Mouse (Mus musculus) neural tube, embryonic 14.5 days (tissue): ENCODE data around the gene Rgma. TPM values are rescaled to one million over a fixed set of nuclear protein-coding genes. Genes with fewer than 3 reads are reported as not detected.

Experiments used
- ATAC-seq: fragments of 200-750 bp; cut with Nextera tagmentation; 2 replicates; pipeline ENCODE4 v1.8.0; 2017; ENCODE audit warnings: low read depth, mild to moderate bottlenecking, moderate TSS enrichment, moderate library complexity
- H3K27ac ChIP-seq: fragments of 300-500 bp; sonication (generic); 2 replicates; pipeline ENCODE4 v1.5.1; 2014; ENCODE audit warnings: low read depth, mild to moderate bottlenecking, control low read depth, low read length, moderate library complexity, mixed read lengths
- H3K27me3 ChIP-seq: fragments of 300-500 bp; sonication (generic); 2 replicates; pipeline ENCODE4 v1.6.1; 2014; ENCODE audit warnings: low read length; ENCODE audit not compliant: control insufficient read depth, insufficient read depth
- H3K36me3 ChIP-seq: fragments of 300-500 bp; sonication (generic); 2 replicates; pipeline ENCODE4 v1.6.1; 2014; ENCODE audit warnings: low read length, mixed read lengths; ENCODE audit not compliant: control insufficient read depth, insufficient read depth
- H3K4me1 ChIP-seq: fragments of 300-500 bp; sonication (generic); 2 replicates; pipeline ENCODE4 v1.6.1; 2014; ENCODE audit warnings: low read length; ENCODE audit not compliant: control insufficient read depth, insufficient read depth
- H3K4me2 ChIP-seq: fragments of 300-500 bp; sonication (generic); 2 replicates; pipeline ENCODE4 v1.6.1; 2014; ENCODE audit warnings: mild to moderate bottlenecking, low read depth, low read length, control low read depth
- H3K4me3 ChIP-seq: fragments of 300-500 bp; sonication (generic); 2 replicates; pipeline ENCODE4 v1.5.1; 2014; ENCODE audit warnings: low read depth, low read length, control low read depth, mixed read lengths
- H3K9ac ChIP-seq: fragments of 300-500 bp; sonication (generic); replicated peaks from 2 replicates; pipeline ENCODE4 v1.6.1; 2014; ENCODE audit warnings: low read depth, mild to moderate bottlenecking, control low read depth, low read length, mixed read lengths
- H3K9me3 ChIP-seq: fragments of 300-500 bp; sonication (generic); 2 replicates; pipeline ENCODE4 v1.6.1; 2016; ENCODE audit warnings: low read length; ENCODE audit not compliant: control insufficient read depth
- WGBS: fragments of 180-500 bp; shearing (Covaris S2); extraction: QIAGEN DNeasy Blood & Tissue Kit; methylation state at CpG from one replicate; pipeline ENCODE4 v1.1.7; 2014; 5-methylcytosine and 5-hydroxymethylcytosine counted together
- polyA plus RNA-seq: library from polyadenylated mRNA; unstranded; fragments of >200 nt; fragmentation: Nextera tagmentation; extraction: Ambion mirVana; gene quantifications from 2 replicates; pipeline ENCODE4 v1.2.1, GENCODE M21; 2014

Rgma gene
- polyA plus RNA-seq, 1 experiment from 2014 or later: 58.4 TPM

GRCm38 (mm10) chr7:73426752-73427386 is 51.6 kb downstream of the Rgma start:
- Histone ChIP-seq H3K27me3 (no peaks in the 10 kb centered on the region), H3K27ac (no peak overlapping the region), H3K4me2 (no peak overlapping the region), H3K9me3 (no peaks in the 10 kb centered on the region), H3K4me3 (no peak overlapping the region), H3K4me1 (no peaks in the 10 kb centered on the region), H3K36me3 (peaks cover 20% of the 10 kb centered on the region), H3K9ac (no peak overlapping the region)
- no peak for ATAC-seq
- WGBS: 86% methylated on average over 8 of the region's 8 CpGs

DNA sequence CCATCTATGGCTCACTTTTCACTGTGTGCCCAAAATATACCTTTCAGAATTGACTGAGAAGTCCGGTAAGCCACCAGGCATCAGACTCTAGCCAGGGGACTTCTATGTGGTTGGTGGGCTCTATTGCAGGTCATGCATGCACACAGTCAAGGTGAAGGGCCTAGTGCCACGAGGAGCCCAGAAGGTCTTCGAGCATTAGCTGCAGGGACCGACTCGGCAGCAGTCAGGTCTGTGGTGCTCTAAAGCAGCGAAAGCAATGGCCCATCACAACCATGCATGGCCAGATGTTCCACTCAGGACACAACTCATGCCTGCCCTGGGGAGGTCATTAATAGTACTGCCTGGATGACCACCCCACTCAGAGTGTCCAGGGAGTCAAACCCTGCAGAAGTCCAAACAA is 52.5 kb downstream of the Rgma start:
- Histone ChIP-seq H3K4me3 (no peak overlapping the region), H3K4me2 (no peak overlapping the region), H3K36me3 (peaks cover 20% of the 10 kb centered on the region), H3K27me3 (no peaks in the 10 kb centered on the region), H3K27ac (no peak overlapping the region), H3K9ac (no peak overlapping the region), H3K4me1 (no peaks in the 10 kb centered on the region), H3K9me3 (no peaks in the 10 kb centered on the region)
- no peak for ATAC-seq
- 95% methylated on average over 6 of the region's 6 CpGs for WGBS

DNA sequence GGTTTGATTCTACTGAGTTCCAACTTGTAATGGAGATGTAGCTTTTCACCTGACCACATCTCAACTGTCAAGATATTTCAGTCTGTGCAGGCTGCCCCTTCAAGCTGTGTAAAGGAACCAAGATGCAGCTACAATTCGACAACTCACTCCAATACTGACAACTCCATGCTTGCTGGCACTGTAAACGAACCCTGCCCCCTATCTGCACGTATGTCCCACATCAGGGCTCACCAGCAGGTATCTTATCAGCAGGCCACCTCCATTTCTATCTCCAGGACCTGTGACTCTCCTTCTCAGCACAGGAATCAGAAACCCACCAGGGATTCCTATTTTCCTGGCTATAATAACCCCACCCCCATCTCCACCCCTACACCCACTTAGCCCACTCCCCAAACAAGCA is 53.2 kb downstream of the Rgma start:
- Histone ChIP-seq H3K4me2 (no peak overlapping the region), H3K4me3 (no peak overlapping the region), H3K27ac (no peak overlapping the region), H3K9me3 (no peaks in the 10 kb centered on the region), H3K9ac (no peak overlapping the region), H3K36me3 (peaks cover 20% of the 10 kb centered on the region), H3K27me3 (no peaks in the 10 kb centered on the region), H3K4me1 (no peaks in the 10 kb centered on the region)
- ATAC-seq: no peak
- 91% methylated on average over 3 of the region's 3 CpGs for WGBS

- no peaks in the 10 kb centered on the region for H3K9me3 ChIP-seq
- H3K36me3 ChIP-seq: peaks cover 56% of the 10 kb centered on the region
- ATAC-seq: peak; percentile 42; the same call in 1 of the 2 replicates
- H3K27ac ChIP-seq: no peak overlapping the region
- H3K9ac ChIP-seq: no peak overlapping the region
- no peaks in the 10 kb centered on the region for H3K4me1 ChIP-seq
- no peak overlapping the region for H3K4me3 ChIP-seq
- WGBS: 72% methylated on average over 6 of the region's 6 CpGs
- no peak overlapping the region for H3K4me2 ChIP-seq
- no peaks in the 10 kb centered on the region for H3K27me3 ChIP-seq
Observed at GRCm38 (mm10) chr7:73433637-73434335, 58.5 kb downstream of the Rgma start.

DNA sequence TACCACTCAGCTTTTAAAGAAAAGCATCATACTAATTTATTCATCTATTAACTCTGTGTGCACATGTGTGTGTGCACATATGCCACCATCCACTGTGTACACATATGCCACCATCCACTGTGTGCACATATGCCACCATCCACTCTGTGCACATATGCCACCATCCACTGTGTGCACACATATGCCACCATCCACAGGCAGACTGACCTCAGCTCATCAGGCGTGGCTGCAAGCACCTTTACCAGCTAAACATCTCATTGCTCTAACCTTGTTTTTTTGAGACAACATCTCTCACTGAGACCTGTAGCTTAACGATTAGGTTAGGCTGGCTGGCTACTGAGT is 59.0 kb downstream of the Rgma start:
- no peak overlapping the region for H3K4me3 ChIP-seq

DNA sequence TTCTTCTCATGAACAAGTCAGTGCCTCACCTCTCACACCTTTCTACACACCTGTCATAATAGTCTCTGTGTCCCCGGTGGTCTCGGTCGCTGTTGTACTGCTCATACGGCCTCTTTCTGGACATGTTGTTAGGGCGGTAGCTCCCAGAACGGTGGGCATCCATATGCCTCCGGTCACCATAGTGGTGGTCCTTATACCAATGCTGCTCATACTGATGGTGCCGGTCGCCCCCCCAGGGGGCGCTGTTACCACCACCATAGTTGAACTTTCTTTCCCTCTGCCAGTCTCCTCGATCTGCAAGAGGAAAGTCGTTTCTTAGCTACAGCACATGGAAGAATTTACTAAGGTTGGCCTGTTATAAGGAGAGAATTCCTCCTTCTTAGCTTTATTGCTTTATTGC is 60.4 kb downstream of the Rgma start:
- Histone ChIP-seq H3K4me2 (no peak overlapping the region), H3K27me3 (no peaks in the 10 kb centered on the region), H3K4me1 (no peaks in the 10 kb centered on the region), H3K27ac (no peak overlapping the region), H3K9ac (no peak overlapping the region), H3K9me3 (no peaks in the 10 kb centered on the region), H3K4me3 (no peak overlapping the region), H3K36me3 (peaks cover 66% of the 10 kb centered on the region)
- WGBS: 70% methylated on average over 12 of the region's 12 CpGs
- no peak for ATAC-seq

More for the DNA sequence above, 59.0 kb downstream of the Rgma start:
- ATAC-seq: no peak
- peaks cover 56% of the 10 kb centered on the region for H3K36me3 ChIP-seq
- H3K27me3 ChIP-seq: no peaks in the 10 kb centered on the region
- no peak overlapping the region for H3K4me2 ChIP-seq
- no peaks in the 10 kb centered on the region for H3K9me3 ChIP-seq
- H3K9ac ChIP-seq: no peak overlapping the region
- WGBS: 91% methylated on average over 2 of the region's 2 CpGs
- H3K4me1 ChIP-seq: no peaks in the 10 kb centered on the region
- H3K27ac ChIP-seq: no peak overlapping the region

DNA sequence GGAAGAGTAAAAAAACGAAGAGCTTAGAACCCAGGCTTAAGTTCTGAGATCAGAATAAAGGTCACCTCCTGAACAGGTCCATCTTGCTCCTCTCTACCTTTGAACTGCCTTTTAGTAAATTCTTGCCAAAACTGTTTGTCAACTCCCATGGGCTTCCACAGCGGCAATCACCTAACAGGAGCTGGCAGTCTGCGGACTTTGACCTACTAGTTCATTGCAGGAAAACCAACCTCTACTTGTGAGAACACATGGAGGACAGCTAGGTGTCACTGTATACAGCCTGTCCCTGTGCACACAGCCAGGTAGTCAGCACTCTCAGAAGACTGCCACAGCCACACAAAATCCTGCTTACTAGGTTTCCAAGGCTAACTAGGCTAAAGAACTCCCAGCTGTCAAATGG is 66.5 kb downstream of the Rgma start:
- Histone ChIP-seq H3K9me3 (no peaks in the 10 kb centered on the region), H3K36me3 (peaks cover 89% of the 10 kb centered on the region), H3K9ac (no peak overlapping the region), H3K27ac (no peak overlapping the region), H3K27me3 (no peaks in the 10 kb centered on the region), H3K4me2 (no peak overlapping the region), H3K4me1 (no peaks in the 10 kb centered on the region), H3K4me3 (no peak overlapping the region)
- WGBS: 93% methylated on average over 3 of the region's 3 CpGs
- ATAC-seq: no peak

- Histone ChIP-seq H3K36me3 (peaks cover 89% of the 10 kb centered on the region), H3K4me1 (no peaks in the 10 kb centered on the region), H3K9ac (no peak overlapping the region), H3K9me3 (no peaks in the 10 kb centered on the region), H3K27ac (no peak overlapping the region), H3K27me3 (no peaks in the 10 kb centered on the region), H3K4me3 (no peak overlapping the region), H3K4me2 (no peak overlapping the region)
- ATAC-seq: no peak
- 99% methylated on average over 4 of the region's 4 CpGs for WGBS
Observed at GRCm38 (mm10) chr7:73442246-73442645, 66.9 kb downstream of the Rgma start.

- no peak for ATAC-seq
- no peak overlapping the region for H3K27ac ChIP-seq
- H3K9ac ChIP-seq: no peak overlapping the region
- no peak overlapping the region for H3K4me2 ChIP-seq
- no peaks in the 10 kb centered on the region for H3K4me1 ChIP-seq
- WGBS: 95% methylated on average over 4 of the region's 4 CpGs
- H3K4me3 ChIP-seq: no peak overlapping the region
- H3K9me3 ChIP-seq: no peaks in the 10 kb centered on the region
- H3K36me3 ChIP-seq: peaks cover 82% of the 10 kb centered on the region
- no peaks in the 10 kb centered on the region for H3K27me3 ChIP-seq
Observed at GRCm38 (mm10) chr7:73451594-73451993, 76.3 kb downstream of the Rgma start.
